Mouse (Mus musculus) lung, adult 2 months (tissue): ENCODE results near the gene Cphx2.
"Not testable (repeated sequence)": the region's sequence is repeated elsewhere in the genome, so short reads cannot be mapped to it uniquely, and the experiment has no call there.

Source experiments
- CTCF ChIP-seq: fragments of 200-500 bp; IDR thresholded peaks from 2 replicates; pipeline ENCODE4 v1.5.1; 2011; ENCODE audit warnings: mild to moderate bottlenecking, low read length, control low read depth; ENCODE audit not compliant: insufficient read depth
- POLR2A ChIP-seq: fragments of 200-500 bp; IDR thresholded peaks from 2 replicates; pipeline ENCODE4 v1.6.1; 2011; ENCODE audit warnings: low read depth, mild to moderate bottlenecking, control low read depth, low read length, borderline replicate concordance; ENCODE audit errors: extremely low read depth

DNA sequence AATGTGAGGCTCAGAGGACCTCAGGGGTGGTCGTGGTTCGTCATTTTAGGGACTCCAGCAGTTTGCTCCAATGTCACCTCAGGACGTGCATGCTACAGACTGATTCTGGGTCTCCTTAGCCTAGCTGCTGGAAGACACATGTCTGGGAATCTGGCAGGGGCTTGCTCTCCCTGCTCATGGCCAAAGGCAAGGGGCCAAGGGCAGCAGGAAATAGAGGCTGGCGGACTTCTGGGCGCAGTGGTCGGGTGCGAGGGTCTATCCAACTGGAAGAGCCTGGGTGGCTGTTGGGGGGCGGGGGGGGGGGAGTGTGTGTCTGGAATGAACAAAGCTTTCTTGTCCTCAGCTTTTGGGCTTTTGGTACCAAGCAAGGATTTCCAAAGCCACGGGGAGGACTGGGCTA, 32.5 kb upstream of the Cphx2 start:
- not testable (repeated sequence) for TF ChIP-seq POLR2A, CTCF
